Mouse (Mus musculus) hindbrain, embryonic 11.5 days (tissue): ENCODE data around the gene Wdr25. TPM values are rescaled to one million over a fixed set of nuclear protein-coding genes. Genes with fewer than 3 reads are reported as not detected.

Source experiments
- ATAC-seq: fragments of 200-750 bp; cut with Nextera tagmentation; 2 replicates; pipeline ENCODE4 v1.8.0; 2017; ENCODE audit warnings: mild to moderate bottlenecking, moderate TSS enrichment, moderate library complexity; ENCODE audit not compliant: low FRiP score
- DNase-seq: peaks from one replicate; pipeline ENCODE4 v3.0.0-alpha.2; 2015; ENCODE audit warnings: low spot score
- H3K27ac ChIP-seq: fragments of 300-500 bp; sonication (generic); 2 replicates; pipeline ENCODE4 v1.5.1; 2014; ENCODE audit warnings: mild to moderate bottlenecking, low read depth, low read length
- H3K27me3 ChIP-seq: fragments of 300-500 bp; sonication (generic); 2 replicates; pipeline ENCODE4 v1.6.1; 2014; ENCODE audit warnings: mild to moderate bottlenecking, low read length, moderate library complexity, mixed read lengths; ENCODE audit not compliant: control insufficient read depth, insufficient read depth
- H3K36me3 ChIP-seq: fragments of 300-500 bp; sonication (generic); 2 replicates; pipeline ENCODE4 v1.6.1; 2014; ENCODE audit warnings: mild to moderate bottlenecking, low read length, moderate library complexity, mixed read lengths; ENCODE audit not compliant: control insufficient read depth, insufficient read depth
- H3K4me1 ChIP-seq: fragments of 300-500 bp; sonication (generic); replicated peaks from 2 replicates; pipeline ENCODE4 v1.6.1; 2014; ENCODE audit warnings: low read length, mixed read lengths; ENCODE audit not compliant: control insufficient read depth, insufficient read depth
- H3K4me2 ChIP-seq: fragments of 300-500 bp; sonication (generic); replicated peaks from 2 replicates; pipeline ENCODE4 v1.6.1; 2014; ENCODE audit warnings: mild to moderate bottlenecking, low read depth, low read length
- H3K4me3 ChIP-seq: fragments of 300-500 bp; sonication (generic); 2 replicates; pipeline ENCODE4 v1.5.1; 2014; ENCODE audit warnings: low read depth, low read length
- H3K9ac ChIP-seq: fragments of 300-500 bp; sonication (generic); 2 replicates; pipeline ENCODE4 v1.6.1; 2014; ENCODE audit warnings: low read depth, low read length
- H3K9me3 ChIP-seq: fragments of 300-500 bp; sonication (generic); 2 replicates; pipeline ENCODE4 v1.6.1; 2016; ENCODE audit warnings: low read length; ENCODE audit not compliant: control insufficient read depth
- WGBS: fragments of 180-500 bp; shearing (Covaris S2); extraction: QIAGEN DNeasy Blood & Tissue Kit; methylation state at CpG from one replicate; pipeline ENCODE4 v1.1.7; 2014; 5-methylcytosine and 5-hydroxymethylcytosine counted together
- polyA plus RNA-seq: library from polyadenylated mRNA; unstranded; fragments of >200 nt; fragmentation: Nextera tagmentation; extraction: Ambion mirVana; gene quantifications from 2 replicates; pipeline ENCODE4 v1.2.1, GENCODE M21; 2014

Gene Wdr25
- polyA plus RNA-seq, 1 experiment from 2014 or later = 5.4 TPM

GRCm38 (mm10) chr12:108885906-108886305 is 7.5 kb upstream of the Wdr25 start:
- Histone ChIP-seq H3K9me3 (no peaks in the 10 kb centered on the region), H3K27me3 (no peaks in the 10 kb centered on the region), H3K4me1 (no peaks in the 10 kb centered on the region), H3K36me3 (peaks cover 9% of the 10 kb centered on the region; the same call in 1 of the 2 replicates), H3K4me2 (no peak overlapping the region), H3K9ac (no peak overlapping the region), H3K27ac (no peak overlapping the region), H3K4me3 (no peak overlapping the region)
- no peak for ATAC-seq
- no peak for DNase-seq
- 88% methylated on average over 1 of the region's 1 CpGs for WGBS

- DNase-seq = no peak
- Histone ChIP-seq H3K4me3 (no peak overlapping the region), H3K9ac (no peak overlapping the region), H3K27ac (no peak overlapping the region), H3K36me3 (0 out of 2 replicates have a peak, but pooled peaks cover 9% of the 10 kb centered on the region), H3K4me2 (no peak overlapping the region), H3K4me1 (no peaks in the 10 kb centered on the region), H3K27me3 (no peaks in the 10 kb centered on the region), H3K9me3 (no peaks in the 10 kb centered on the region)
- 92% methylated on average over 4 of the region's 4 CpGs for WGBS
- ATAC-seq = no peak
These were observed 6.4 kb upstream of the Wdr25 start for GRCm38 (mm10) chr12:108887077-108887476.

GRCm38 (mm10) chr12:108888632-108889031 is 4.8 kb upstream of the Wdr25 start:
- 0 out of 2 replicates have a peak, but pooled peaks cover 9% of the 10 kb centered on the region for H3K36me3 ChIP-seq
- DNase-seq (no peak), ATAC-seq (no peak)
- no peaks in the 10 kb centered on the region for H3K9me3 ChIP-seq
- no peaks in the 10 kb centered on the region for H3K27me3 ChIP-seq
- H3K4me3 ChIP-seq = no peak overlapping the region
- peaks cover 6% of the 10 kb centered on the region; the same call in 1 of the 2 replicates for H3K4me1 ChIP-seq
- H3K27ac ChIP-seq = no peak overlapping the region
- H3K9ac ChIP-seq = no peak overlapping the region
- 62% methylated on average over 4 of the region's 4 CpGs for WGBS
- H3K4me2 ChIP-seq = no peak overlapping the region

GRCm38 (mm10) chr12:108893715-108894431 is 442 bp downstream of the Wdr25 start, which contains the start of gene Wars:
TSS of gene Wars (minus strand) at chr12:108894174.
- H3K4me1 ChIP-seq = peaks cover 9% of the 10 kb centered on the region; the same call in 1 of the 2 replicates
- H3K27ac ChIP-seq = no peak within 1 kb of the TSS
- H3K36me3 ChIP-seq = 0 out of 2 replicates have a peak, but pooled peaks cover 1% of the 10 kb centered on the region
- no peaks in the 10 kb centered on the region for H3K27me3 ChIP-seq
- under 1% methylated on average over 51 of the region's 58 CpGs for WGBS
- peak within 1 kb of the TSS; percentile 58 for H3K4me3 ChIP-seq
- H3K9ac ChIP-seq = peak within 1 kb of the TSS; percentile 76
- peak; percentile 94 for DNase-seq
- peak; percentile 100 for ATAC-seq
- peak within 1 kb of the TSS; percentile 87 for H3K4me2 ChIP-seq
- no peaks in the 10 kb centered on the region for H3K9me3 ChIP-seq

GRCm38 (mm10) chr12:108894432-108894816 is 993 bp downstream of the Wdr25 start:
- DNase-seq (no peak), ATAC-seq (peak; percentile 58; the same call in 1 of the 2 replicates)
- Histone ChIP-seq H3K27me3 (no peaks in the 10 kb centered on the region), H3K27ac (no peak overlapping the region), H3K4me1 (peaks cover 9% of the 10 kb centered on the region; the same call in 1 of the 2 replicates), H3K36me3 (no peaks in the 10 kb centered on the region), H3K4me3 (peak overlapping the region; percentile 58), H3K9ac (peak overlapping the region; percentile 76), H3K9me3 (no peaks in the 10 kb centered on the region), H3K4me2 (peak overlapping the region; percentile 68)
- under 1% methylated on average over 7 of the region's 7 CpGs for WGBS

- Histone ChIP-seq H3K9me3 (no peaks in the 10 kb centered on the region), H3K4me3 (no peak overlapping the region), H3K27ac (no peak overlapping the region), H3K9ac (no peak overlapping the region), H3K4me1 (peaks cover 9% of the 10 kb centered on the region; the same call in 1 of the 2 replicates), H3K4me2 (no peak overlapping the region), H3K27me3 (no peaks in the 10 kb centered on the region), H3K36me3 (no peaks in the 10 kb centered on the region)
- 67% methylated on average over 3 of the region's 3 CpGs for WGBS
- ATAC-seq (no peak), DNase-seq (peak; percentile 2)
These were observed 2.6 kb downstream of the Wdr25 start for GRCm38 (mm10) chr12:108896006-108896405.

DNA sequence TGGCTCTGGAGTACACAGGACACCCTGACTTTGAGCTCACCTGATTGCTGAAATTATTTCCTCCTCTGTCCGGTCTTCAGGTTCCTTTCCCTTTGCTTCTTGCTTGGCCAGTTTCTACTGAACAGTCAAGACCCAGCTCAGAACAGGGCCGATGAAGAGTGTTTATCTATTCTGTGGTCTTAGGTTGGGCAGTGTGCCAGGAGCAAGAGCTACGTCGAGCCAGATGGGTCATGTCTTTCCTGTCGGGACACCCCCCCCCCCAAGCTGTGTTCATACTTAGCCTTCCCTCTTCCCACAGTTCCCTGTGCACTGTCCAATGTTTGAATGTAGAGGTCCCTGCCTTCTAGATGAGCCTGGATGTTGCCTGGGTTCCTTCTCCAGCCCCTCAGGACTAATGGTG is 7.9 kb downstream of the Wdr25 start:
- WGBS = 77% methylated on average over 5 of the region's 5 CpGs

DNA sequence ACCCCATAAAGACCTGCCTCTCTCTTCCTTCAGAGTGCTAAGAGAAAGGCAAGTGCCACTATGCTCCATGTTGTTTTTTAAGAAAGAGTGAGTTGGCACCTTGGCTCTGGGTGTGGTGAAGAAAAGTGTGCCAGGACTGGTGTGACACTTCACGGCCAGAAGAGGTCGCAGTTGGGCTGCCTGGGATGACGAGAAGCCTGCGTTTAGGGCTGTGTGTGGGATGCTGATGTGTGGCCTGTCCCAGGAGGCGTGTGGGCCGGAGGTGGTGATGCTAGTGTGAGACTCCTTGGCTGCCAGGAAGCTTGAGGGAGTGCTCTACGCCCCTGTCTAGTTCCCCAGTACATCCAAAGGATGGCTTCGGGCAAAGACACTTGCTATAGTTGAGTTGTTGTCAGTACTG is 9.5 kb downstream of the Wdr25 start:
- H3K27me3 ChIP-seq = no peaks in the 10 kb centered on the region
- H3K4me3 ChIP-seq = no peak overlapping the region
- H3K9ac ChIP-seq = no peak overlapping the region
- DNase-seq (peak; percentile 73), ATAC-seq (peak; percentile 38; the same call in 1 of the 2 replicates)
- H3K27ac ChIP-seq = no peak overlapping the region
- peaks cover 6% of the 10 kb centered on the region for H3K4me1 ChIP-seq
- H3K36me3 ChIP-seq = no peaks in the 10 kb centered on the region
- 24% methylated on average over 8 of the region's 8 CpGs for WGBS
- H3K9me3 ChIP-seq = no peaks in the 10 kb centered on the region
- H3K4me2 ChIP-seq = no peak overlapping the region

More for the DNA sequence above, 7.9 kb downstream of the Wdr25 start:
- DNase-seq = no peak
- peaks cover 6% of the 10 kb centered on the region for H3K4me1 ChIP-seq
- H3K9me3 ChIP-seq = no peaks in the 10 kb centered on the region
- H3K27ac ChIP-seq = no peak overlapping the region
- no peak overlapping the region for H3K4me2 ChIP-seq
- no peak overlapping the region for H3K4me3 ChIP-seq
- no peak overlapping the region for H3K9ac ChIP-seq
- no peak for ATAC-seq
- no peaks in the 10 kb centered on the region for H3K36me3 ChIP-seq
- H3K27me3 ChIP-seq = no peaks in the 10 kb centered on the region
